Mouse (Mus musculus) midbrain, embryonic 16.5 days (tissue): ENCODE results near the gene Dda1. TPM values are rescaled to one million over a fixed set of nuclear protein-coding genes. Genes with fewer than 3 reads are reported as not detected.

ENCODE experiments used
- polyA plus RNA-seq: library from polyadenylated mRNA; unstranded; fragments of >200 nt; fragmentation: Nextera tagmentation; extraction: Ambion mirVana; gene quantifications from 2 replicates; pipeline ENCODE4 v1.2.1, GENCODE M21; 2015

The Dda1 gene
- polyA plus RNA-seq, 1 experiment from 2014 or later: 231 TPM

Other genes with a start within 250 kb of the Dda1 start
- 15.5 and 17.2 TPM in 2 replicates for gene Myo9b, start 196.5 kb upstream of the Dda1 start, polyA plus RNA-seq
- 65.7 and 67.9 TPM in 2 replicates for gene Haus8, start 196.3 kb upstream of the Dda1 start, polyA plus RNA-seq
- 117 and 123 TPM in 2 replicates for gene Use1, start 102.4 kb upstream of the Dda1 start, polyA plus RNA-seq
- gene Ocel1, start 97.9 kb upstream of the Dda1 start, polyA plus RNA-seq: 5.1 and 5.3 TPM in 2 replicates
- 19.8 and 20.1 TPM in 2 replicates for gene Nr2f6, start 87.2 kb upstream of the Dda1 start, polyA plus RNA-seq
- gene Ushbp1, start 73.4 kb upstream of the Dda1 start, polyA plus RNA-seq: 7.4 and 8.1 TPM in 2 replicates
- gene Babam1, start 72.3 kb upstream of the Dda1 start, polyA plus RNA-seq: 89.8 and 91.0 TPM in 2 replicates
- 4.0 and 5.1 TPM in 2 replicates for gene Ankle1, start 63.2 kb upstream of the Dda1 start, polyA plus RNA-seq
- 176 TPM in 2 replicates for gene Abhd8, start 5.5 kb upstream of the Dda1 start, polyA plus RNA-seq
- gene Mrpl34, start 4.2 kb upstream of the Dda1 start, polyA plus RNA-seq: 182 and 191 TPM in 2 replicates
- gene Ano8, start 16.8 kb downstream of the Dda1 start, polyA plus RNA-seq: 4.0 and 5.9 TPM in 2 replicates
- gene Gtpbp3, start 18.9 kb downstream of the Dda1 start, polyA plus RNA-seq: 11.8 and 12.5 TPM in 2 replicates
- 5.7 and 6.5 TPM in 2 replicates for gene Plvap, start 42.6 kb downstream of the Dda1 start, polyA plus RNA-seq
- 0.11 TPM in 1 of 2 replicates, not detected in the other for gene Ccdc194, start 56.5 kb downstream of the Dda1 start, polyA plus RNA-seq
- 6.8 and 7.9 TPM in 2 replicates for gene Bst2, start 68.3 kb downstream of the Dda1 start, polyA plus RNA-seq
- 52.4 and 60.3 TPM in 2 replicates for gene Mvb12a, start 73.7 kb downstream of the Dda1 start, polyA plus RNA-seq
- 0.17 TPM in 1 of 2 replicates, not detected in the other for gene Tmem221, start 89.7 kb downstream of the Dda1 start, polyA plus RNA-seq
- not detected in 2 replicates for gene Nxnl1, start 97.4 kb downstream of the Dda1 start, polyA plus RNA-seq
- 71.4 and 79.2 TPM in 2 replicates for gene Slc27a1, start 99.7 kb downstream of the Dda1 start, polyA plus RNA-seq
- 219 and 237 TPM in 2 replicates for gene Pgls, start 123.0 kb downstream of the Dda1 start, polyA plus RNA-seq
- 6.4 and 7.9 TPM in 2 replicates for gene Fam129c, start 128.4 kb downstream of the Dda1 start, polyA plus RNA-seq
- gene Colgalt1, start 141.8 kb downstream of the Dda1 start, polyA plus RNA-seq: 68.8 and 70.8 TPM in 2 replicates
- 23.5 and 29.0 TPM in 2 replicates for gene Unc13a, start 202.6 kb downstream of the Dda1 start, polyA plus RNA-seq
- 4.7 and 5.4 TPM in 2 replicates for gene Jak3, start 207.1 kb downstream of the Dda1 start, polyA plus RNA-seq
- gene Insl3, start 220.0 kb downstream of the Dda1 start, polyA plus RNA-seq: 1.4 TPM in 1 of 2 replicates, not detected in the other
- 0.20 and 0.50 TPM in 2 replicates for gene B3gnt3, start 232.6 kb downstream of the Dda1 start, polyA plus RNA-seq